Mouse (Mus musculus) R1 (cell line): ENCODE data around the gene Gbe1.

Experiments used
- DNase-seq: peaks from one replicate; pipeline ENCODE4 v3.0.0-alpha.2; 2018; ENCODE audit warnings: low read depth, low spot score

Gbe1 gene

DNA sequence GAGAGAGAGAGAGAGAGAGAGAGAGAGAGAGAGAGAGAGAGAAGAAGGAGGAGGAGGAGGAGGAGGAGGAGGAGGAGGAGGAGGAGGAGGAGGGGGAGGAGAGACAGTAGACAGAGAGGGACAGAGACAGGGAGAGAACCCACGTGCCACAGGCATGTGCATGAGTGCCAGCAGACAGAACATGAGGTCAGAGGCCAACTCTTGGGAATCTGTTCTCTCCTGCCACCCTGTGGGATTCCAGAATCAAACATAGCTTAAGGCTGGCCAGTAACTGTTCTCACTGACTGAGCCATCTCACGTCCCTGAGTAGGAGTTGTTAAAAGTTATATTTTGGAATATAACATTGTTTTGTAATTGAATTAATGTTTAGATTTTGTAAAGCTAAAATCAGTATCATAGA, 39.3 kb downstream of the Gbe1 start:
- DNase-seq, result no peak

DNA sequence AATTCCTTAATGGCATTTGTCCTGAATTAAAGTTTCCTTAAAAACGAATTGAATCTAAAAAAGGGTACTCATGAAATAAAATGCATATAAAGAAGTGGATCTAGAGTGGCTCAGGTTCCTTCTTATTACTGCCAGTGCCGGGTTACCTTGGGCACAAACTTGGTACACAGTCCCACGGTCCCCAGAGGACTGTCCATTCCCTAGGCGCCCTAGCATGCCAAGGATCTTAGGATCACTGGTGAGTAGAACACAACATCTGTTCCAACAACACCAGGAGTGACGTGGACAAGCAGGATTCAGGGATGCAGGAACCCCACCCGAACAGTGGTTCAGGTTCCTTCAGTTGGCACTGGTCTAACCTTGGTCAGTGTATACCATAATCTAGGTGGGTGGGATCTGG, 44.6 kb downstream of the Gbe1 start:
- DNase-seq, result no peak

DNA sequence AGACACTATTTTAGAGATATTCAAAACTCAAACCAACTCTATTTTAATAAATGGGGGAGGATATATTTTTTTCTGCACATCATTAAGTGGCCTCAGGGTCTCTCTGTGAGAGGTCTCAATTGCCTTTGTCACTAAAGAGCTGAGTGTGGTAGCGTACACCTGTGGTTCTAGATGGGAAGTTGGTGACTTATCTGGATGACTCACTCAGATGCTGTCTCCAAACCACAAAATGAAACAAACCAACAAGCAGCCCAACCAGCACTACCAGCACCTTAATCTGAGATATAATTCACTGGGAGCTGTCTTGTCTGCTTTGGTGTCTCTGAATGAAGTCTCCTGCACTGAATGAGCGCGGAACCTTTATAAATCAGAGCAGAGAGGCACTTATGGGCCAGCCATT, 51.5 kb downstream of the Gbe1 start:
- no peak for DNase-seq

DNA sequence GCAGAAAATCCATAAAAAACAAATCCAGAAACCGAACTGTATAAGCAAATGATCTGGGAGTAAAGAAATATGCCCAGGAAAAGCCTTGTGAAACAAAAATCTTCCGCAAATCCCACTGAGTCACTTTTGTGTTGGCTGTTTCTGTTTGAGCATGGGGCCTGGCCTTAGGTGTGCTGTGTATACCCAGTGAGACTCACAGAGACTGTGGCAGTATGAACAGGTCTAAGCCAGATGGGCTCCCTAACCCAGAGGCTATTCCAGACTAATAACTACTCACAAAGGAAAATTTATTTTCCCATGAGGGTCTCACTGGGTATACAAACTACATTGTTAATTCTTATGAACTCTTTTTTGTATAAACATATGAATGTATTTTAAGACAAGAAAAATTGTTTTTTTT, 67.3 kb downstream of the Gbe1 start:
- DNase-seq, result no peak

GRCm38 (mm10) chr16:70385494-70385893, 71.7 kb downstream of the Gbe1 start:
- no peak for DNase-seq

GRCm38 (mm10) chr16:70387385-70387784, 73.6 kb downstream of the Gbe1 start:
- DNase-seq, result no peak

GRCm38 (mm10) chr16:70395276-70395675, 81.5 kb downstream of the Gbe1 start:
- DNase-seq, result no peak

DNA sequence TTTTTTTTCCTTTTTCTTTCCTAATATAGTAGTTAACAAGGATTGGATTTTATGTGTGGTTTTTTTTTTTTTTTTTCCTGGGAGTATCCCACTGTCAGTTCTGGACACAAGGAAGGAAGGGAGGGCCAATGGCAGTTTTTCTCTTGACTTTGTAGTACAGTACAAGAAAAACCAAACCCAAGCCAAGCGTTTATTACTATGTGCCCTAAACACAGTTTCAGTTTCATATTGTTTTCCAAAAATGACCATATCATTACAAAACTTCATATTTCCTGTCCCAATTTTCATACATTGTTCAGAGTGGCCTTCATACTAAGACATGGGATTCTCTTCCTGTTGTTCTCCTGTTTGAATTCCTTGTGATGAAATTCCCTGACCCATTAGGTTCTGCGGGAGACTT, 94.0 kb downstream of the Gbe1 start:
- no peak for DNase-seq

DNA sequence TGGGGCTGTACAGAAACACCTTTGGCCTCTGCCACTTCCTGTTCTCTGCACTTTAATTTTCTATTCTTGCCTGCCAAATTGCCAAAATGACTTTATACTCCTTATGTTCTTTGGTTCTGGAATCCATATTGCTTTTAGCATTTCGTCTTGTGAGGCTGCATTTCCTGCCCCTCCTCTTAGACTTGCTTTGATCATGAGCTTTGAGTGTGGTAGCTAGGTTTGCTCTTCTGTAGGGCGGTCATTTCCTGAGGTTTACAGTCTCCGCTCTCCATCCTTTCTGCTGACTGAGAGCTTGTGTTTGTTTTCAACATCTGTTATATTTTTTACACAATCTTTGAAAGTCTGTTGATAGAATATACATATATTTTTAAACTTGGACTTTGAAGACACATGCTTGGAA, 107.3 kb downstream of the Gbe1 start:
- DNase-seq, result no peak

DNA sequence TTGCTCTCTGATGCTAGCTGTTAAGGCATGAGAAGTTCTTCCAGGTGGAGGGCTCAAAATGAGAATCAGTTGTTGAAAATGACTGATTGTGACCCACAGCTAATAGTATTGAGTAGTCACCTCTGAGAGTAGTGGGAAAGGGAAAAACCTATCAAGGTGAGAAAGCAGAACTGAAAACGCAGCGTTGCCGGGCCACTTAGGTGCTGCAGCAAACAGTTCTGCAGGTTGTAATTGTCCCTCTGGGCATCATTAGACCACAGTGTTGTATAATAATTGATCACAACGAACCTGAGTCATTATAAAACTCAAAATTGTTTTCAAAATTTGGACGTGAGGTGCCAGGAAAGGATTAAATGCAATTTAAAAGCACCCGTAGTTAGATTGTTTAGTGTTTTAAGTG, 135.8 kb downstream of the Gbe1 start:
- no peak for DNase-seq

- DNase-seq, result no peak
Observed at GRCm38 (mm10) chr16:70475583-70475982, 161.8 kb downstream of the Gbe1 start.

DNA sequence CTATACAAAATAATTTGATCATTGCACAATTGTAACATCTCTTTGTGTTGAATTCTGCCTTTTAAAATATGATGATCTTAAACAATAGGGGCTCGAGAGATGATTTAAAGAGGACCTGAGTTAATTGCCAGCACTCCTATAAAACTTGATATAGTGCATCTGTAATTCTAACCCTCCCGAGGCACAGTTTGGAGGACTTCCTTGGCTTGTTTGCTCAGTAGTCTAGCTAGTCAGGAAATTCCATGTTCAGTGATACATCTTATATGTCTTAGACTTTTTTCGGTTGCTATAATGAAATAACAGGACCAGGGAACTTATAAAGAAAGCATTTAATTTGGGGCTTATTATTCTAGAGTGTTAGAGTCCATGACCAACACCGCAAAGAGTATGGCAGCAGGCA, 162.4 kb downstream of the Gbe1 start:
- no peak for DNase-seq

- DNase-seq, result peak; percentile 2
Observed at GRCm38 (mm10) chr16:70480494-70480893, 166.7 kb downstream of the Gbe1 start.

- DNase-seq, result peak; percentile 8
Observed at GRCm38 (mm10) chr16:70506457-70506856, 192.7 kb downstream of the Gbe1 start.

DNA sequence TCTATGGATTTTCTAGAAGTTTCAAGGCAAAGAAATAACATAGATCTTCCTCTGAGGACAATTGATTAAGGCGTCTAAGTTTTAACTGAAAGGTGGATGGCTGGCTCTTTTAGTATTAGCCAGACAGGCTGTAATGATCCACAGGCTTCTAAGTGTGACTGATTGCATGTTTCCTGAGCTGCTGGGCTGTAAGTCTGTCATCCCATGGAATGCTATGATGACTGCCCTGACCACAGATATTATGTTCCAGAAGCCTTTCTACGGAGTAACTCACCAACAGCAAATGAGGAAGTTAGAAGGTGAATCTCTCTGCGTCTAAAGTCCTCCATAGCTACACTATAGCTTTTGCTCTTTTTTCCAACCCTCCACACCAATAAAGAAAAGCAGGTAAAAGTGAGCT, 197.2 kb downstream of the Gbe1 start:
- no peak for DNase-seq

GRCm38 (mm10) chr16:70522861-70523260, 209.1 kb downstream of the Gbe1 start:
- DNase-seq, result no peak

DNA sequence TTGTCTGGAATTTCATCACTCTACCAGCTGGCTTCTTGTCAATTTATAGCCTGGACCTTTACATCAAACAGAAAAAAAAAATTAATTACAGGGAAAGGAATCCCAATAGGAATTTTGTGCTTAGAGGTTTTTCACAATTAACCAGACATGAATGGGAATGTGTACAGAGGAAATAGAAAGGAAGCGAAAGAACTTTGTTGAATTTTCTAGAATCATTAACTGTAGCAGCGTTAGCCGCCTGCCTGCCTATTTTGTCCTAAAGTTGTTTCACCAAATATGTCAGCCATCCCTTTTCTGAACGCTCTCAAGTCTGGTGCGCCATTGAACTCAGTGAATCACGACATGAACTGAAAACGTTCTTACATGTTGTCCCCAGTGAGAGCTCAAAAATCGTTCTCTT, 209.8 kb downstream of the Gbe1 start:
- no peak for DNase-seq

DNA sequence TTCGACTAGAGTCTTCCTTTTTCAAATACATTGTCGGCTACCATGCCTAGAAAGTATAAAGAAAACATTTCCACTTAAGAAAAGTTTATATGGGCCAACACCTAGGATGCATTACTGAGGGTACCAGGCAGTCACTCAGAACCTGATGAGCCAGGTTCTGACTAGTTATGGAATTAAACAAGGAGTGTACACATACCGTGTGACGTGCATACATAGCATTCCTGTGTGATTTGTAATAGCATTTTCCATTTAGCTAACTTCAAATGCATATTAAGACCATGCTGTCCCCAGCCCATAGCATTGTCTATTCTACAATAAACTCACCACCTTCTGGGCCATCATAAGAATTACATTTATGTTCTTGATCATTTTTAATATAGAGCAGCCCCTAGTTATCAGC, 210.5 kb downstream of the Gbe1 start:
- DNase-seq, result no peak

DNA sequence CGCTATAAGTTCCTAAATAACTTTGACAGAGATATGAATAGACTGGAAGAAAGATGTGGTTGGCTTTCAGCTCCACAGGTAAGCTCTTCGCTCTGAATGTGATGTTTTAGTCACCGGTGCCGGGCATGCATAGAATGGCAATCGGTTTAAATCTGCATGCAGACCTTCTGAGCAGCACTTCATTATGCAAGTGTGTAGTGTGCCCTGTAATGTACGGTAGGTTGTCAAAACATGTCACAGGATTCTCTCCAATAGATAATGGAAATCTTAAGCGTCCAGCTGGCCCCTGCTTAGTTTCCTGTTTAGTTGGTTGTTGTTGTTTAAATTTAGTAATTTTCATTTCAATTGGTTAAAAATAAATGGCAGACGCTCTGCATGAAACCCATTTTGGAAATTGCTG, 213.5 kb downstream of the Gbe1 start:
- no peak for DNase-seq

- no peak for DNase-seq
Observed at GRCm38 (mm10) chr16:70535224-70535623, 221.5 kb downstream of the Gbe1 start.

DNA sequence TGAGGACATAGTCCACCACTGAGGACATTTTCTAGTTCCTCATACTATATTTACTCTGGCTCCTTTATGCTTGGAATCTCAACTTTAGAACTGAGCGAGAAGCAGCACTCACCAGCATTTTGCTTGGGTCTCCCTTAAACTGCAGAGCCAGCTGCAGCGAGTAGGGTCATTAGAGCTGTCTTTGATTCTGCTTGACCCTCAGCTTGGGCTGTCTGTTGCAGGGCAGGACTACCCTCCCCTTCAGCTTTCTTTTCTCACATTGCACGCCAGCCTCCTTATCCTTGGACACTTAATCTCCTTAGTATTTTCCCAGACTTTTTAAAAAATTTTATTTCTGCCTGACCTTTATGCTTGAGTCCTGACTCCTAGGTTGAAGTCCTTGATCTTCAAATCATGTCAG, 237.1 kb downstream of the Gbe1 start:
- no peak for DNase-seq

DNA sequence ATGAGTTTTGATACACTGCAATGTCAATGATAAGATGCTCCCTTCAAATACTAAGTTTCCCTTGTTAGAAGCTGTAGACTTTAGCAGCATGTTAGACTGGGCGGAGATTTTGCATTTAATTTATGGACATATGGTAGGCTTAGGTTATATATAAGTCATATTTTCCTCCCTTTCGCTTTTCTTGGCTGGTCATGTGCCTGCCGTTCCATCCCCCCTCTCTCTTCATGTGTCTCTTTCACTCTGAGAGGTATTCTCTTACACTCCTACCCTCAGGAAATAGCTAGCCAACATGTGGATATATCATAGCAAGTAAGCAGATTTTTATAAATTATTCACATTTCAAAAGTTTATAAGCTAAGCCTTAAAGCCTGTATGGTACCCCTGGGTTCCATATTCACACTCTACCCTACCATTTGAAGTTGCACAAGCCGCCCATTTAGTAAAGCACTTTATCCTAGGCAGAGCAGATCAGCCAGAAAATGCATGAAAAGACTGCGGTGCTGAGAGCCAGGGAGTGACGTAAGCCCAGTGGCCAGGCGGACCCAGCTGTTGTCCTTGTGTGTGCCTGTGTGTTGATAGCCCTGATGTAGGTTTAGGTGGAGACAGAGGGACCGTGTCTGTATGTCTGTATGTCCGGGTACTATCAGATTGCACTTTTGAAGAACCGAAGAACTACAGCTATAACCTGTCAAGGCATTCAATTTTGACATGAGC, 248.0 kb downstream of the Gbe1 start:
- DNase-seq, result no peak

- DNase-seq, result no peak
Observed at GRCm38 (mm10) chr16:70562574-70562973, 248.8 kb downstream of the Gbe1 start.

- DNase-seq, result no peak
Observed at GRCm38 (mm10) chr16:70563456-70563855, 249.7 kb downstream of the Gbe1 start.
